Mouse (Mus musculus) C2C12 (cell line): Measurements from ENCODE around the gene Gon7. TPM values are rescaled to one million over a fixed set of nuclear protein-coding genes. Genes with fewer than 3 reads are reported as not detected.
A peak's percentile ranks its signal among the peaks of the same experiment; 100 is the strongest.

Experiments
- H3K27me3 ChIP-seq: one replicate; pipeline ENCODE4 v1.6.1; 2011; ENCODE audit not compliant: control insufficient read depth, insufficient read depth, insufficient read length
- H3K36me3 ChIP-seq: one replicate; pipeline ENCODE4 v1.6.1; 2011; ENCODE audit not compliant: control insufficient read depth, insufficient read depth
- H3K4me3 ChIP-seq: one replicate; pipeline ENCODE4 v1.5.1; 2011; ENCODE audit warnings: mild to moderate bottlenecking, control low read depth; ENCODE audit not compliant: poor library complexity, insufficient read depth, severe bottlenecking
- H3K79me2 ChIP-seq: one replicate; pipeline ENCODE4 v1.6.1; 2011; ENCODE audit not compliant: control insufficient read depth, insufficient read depth
- H3K79me3 ChIP-seq: one replicate; pipeline ENCODE4 v1.6.1; 2011; ENCODE audit warnings: low read depth, control low read depth
- H3ac ChIP-seq: one replicate; pipeline ENCODE3; 2011; ENCODE audit warnings: low read depth; ENCODE audit not compliant: control insufficient read depth, insufficient read length
- CEBPB ChIP-seq: IDR thresholded peaks from one replicate; pipeline ENCODE4 v1.6.1; 2011; ENCODE audit warnings: low read depth, mild to moderate bottlenecking, control low read depth, moderate library complexity
- CTCF ChIP-seq: IDR thresholded peaks from one replicate; pipeline ENCODE4 v1.5.1; 2011; ENCODE audit not compliant: control insufficient read depth, insufficient read depth, insufficient read length
- FOSL1 ChIP-seq: IDR thresholded peaks from one replicate; pipeline ENCODE4 v1.8.0; 2011; ENCODE audit warnings: mild to moderate bottlenecking, low read length; ENCODE audit not compliant: poor library complexity, insufficient read depth, severe bottlenecking
- MAX ChIP-seq: IDR thresholded peaks from one replicate; pipeline ENCODE4 v1.6.1; 2011; ENCODE audit warnings: mild to moderate bottlenecking, control low read depth
- MYOD1 ChIP-seq: IDR thresholded peaks from one replicate; pipeline ENCODE4 v1.6.1; 2011; ENCODE audit warnings: low read depth; ENCODE audit not compliant: control insufficient read depth, insufficient read length
- MYOG ChIP-seq: IDR thresholded peaks from one replicate; pipeline ENCODE4 v1.6.1; 2011; ENCODE audit not compliant: control insufficient read depth, insufficient read length; ENCODE audit errors: extremely low read depth
- USF1 ChIP-seq: IDR thresholded peaks from one replicate; pipeline ENCODE4 v1.6.1; 2011; ENCODE audit warnings: low read depth, mild to moderate bottlenecking, control low read depth, moderate library complexity
- polyA plus RNA-seq: library from polyadenylated mRNA; unstranded; fragments of >200 nt; fragmentation: generic; extraction: Trizol; gene quantifications from one replicate; pipeline ENCODE4 v1.2.1, GENCODE M21; 2012; ENCODE audit warnings: missing spikeins

Gene Gon7
- polyA plus RNA-seq, 1 experiment: 8.9 TPM

- H3ac ChIP-seq: no peak overlapping the region
- H3K4me3 ChIP-seq: no peak overlapping the region
- H3K36me3 ChIP-seq: no peaks in the 10 kb centered on the region
- no peaks in the 10 kb centered on the region for H3K27me3 ChIP-seq
- H3K79me2 ChIP-seq: no peaks in the 10 kb centered on the region
- H3K79me3 ChIP-seq: no peaks in the 10 kb centered on the region
- TF ChIP-seq CTCF (no peak), USF1 (no peak), MYOD1 (no peak), MYOG (no peak)
These were observed 32.5 kb downstream of the Gon7 start for GRCm38 (mm10) chr12:102725146-102725545.

GRCm38 (mm10) chr12:102723861-102724260 lies 33.7 kb downstream of the Gon7 start:
- H3K4me3 ChIP-seq: no peak overlapping the region
- H3K79me2 ChIP-seq: no peaks in the 10 kb centered on the region
- no peak for TF ChIP-seq MYOG
- no peak for TF ChIP-seq CEBPB
- TF ChIP-seq FOSL1: no peak
- no peak for TF ChIP-seq MAX
- no peak for TF ChIP-seq CTCF
- no peak for TF ChIP-seq USF1
- no peak for TF ChIP-seq MYOD1
- no peaks in the 10 kb centered on the region for H3K79me3 ChIP-seq
- H3ac ChIP-seq: no peak overlapping the region
- no peaks in the 10 kb centered on the region for H3K36me3 ChIP-seq
- no peaks in the 10 kb centered on the region for H3K27me3 ChIP-seq

DNA sequence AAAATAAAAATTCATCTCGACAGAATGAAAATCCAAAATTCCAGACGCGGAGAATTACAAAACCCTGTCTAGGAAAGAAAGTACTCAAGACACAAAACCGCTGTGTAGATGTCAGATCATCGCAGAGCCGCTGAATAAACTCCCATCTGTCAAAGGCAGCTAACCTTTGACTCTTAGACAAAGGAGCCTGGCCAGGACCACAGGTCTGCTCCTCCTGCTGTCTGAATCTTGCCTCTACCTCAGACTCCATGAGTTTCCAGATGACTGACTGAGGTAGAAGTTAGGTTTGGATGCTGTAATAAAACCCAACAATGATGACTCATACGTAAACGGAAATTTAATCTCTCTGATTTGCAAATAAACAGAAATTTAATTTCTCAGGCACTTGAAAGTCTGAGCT lies 34.6 kb downstream of the Gon7 start:
- Histone ChIP-seq H3K4me3 (no peak overlapping the region), H3ac (no peak overlapping the region), H3K79me3 (no peaks in the 10 kb centered on the region), H3K36me3 (no peaks in the 10 kb centered on the region), H3K27me3 (no peaks in the 10 kb centered on the region), H3K79me2 (no peaks in the 10 kb centered on the region)
- TF ChIP-seq FOSL1 (no peak), MAX (no peak)

GRCm38 (mm10) chr12:102722451-102722850 lies 35.2 kb downstream of the Gon7 start:
- TF ChIP-seq FOSL1: no peak
- TF ChIP-seq CTCF: no peak
- no peak for TF ChIP-seq MYOG
- TF ChIP-seq MAX: no peak
- no peak for TF ChIP-seq CEBPB
- TF ChIP-seq MYOD1: no peak
- TF ChIP-seq USF1: no peak
- H3K36me3 ChIP-seq: no peaks in the 10 kb centered on the region
- no peaks in the 10 kb centered on the region for H3K79me3 ChIP-seq
- H3K79me2 ChIP-seq: no peaks in the 10 kb centered on the region
- H3K27me3 ChIP-seq: no peaks in the 10 kb centered on the region
- H3K4me3 ChIP-seq: no peak overlapping the region
- H3ac ChIP-seq: no peak overlapping the region

GRCm38 (mm10) chr12:102719552-102720315 lies 37.9 kb downstream of the Gon7 start:
- no peaks in the 10 kb centered on the region for H3K36me3 ChIP-seq
- no peak overlapping the region for H3K4me3 ChIP-seq
- H3ac ChIP-seq: no peak overlapping the region
- no peaks in the 10 kb centered on the region for H3K27me3 ChIP-seq
- H3K79me2 ChIP-seq: no peaks in the 10 kb centered on the region
- TF ChIP-seq CTCF (peak; percentile 30), FOSL1 (no peak), USF1 (no peak)
- H3K79me3 ChIP-seq: no peaks in the 10 kb centered on the region

DNA sequence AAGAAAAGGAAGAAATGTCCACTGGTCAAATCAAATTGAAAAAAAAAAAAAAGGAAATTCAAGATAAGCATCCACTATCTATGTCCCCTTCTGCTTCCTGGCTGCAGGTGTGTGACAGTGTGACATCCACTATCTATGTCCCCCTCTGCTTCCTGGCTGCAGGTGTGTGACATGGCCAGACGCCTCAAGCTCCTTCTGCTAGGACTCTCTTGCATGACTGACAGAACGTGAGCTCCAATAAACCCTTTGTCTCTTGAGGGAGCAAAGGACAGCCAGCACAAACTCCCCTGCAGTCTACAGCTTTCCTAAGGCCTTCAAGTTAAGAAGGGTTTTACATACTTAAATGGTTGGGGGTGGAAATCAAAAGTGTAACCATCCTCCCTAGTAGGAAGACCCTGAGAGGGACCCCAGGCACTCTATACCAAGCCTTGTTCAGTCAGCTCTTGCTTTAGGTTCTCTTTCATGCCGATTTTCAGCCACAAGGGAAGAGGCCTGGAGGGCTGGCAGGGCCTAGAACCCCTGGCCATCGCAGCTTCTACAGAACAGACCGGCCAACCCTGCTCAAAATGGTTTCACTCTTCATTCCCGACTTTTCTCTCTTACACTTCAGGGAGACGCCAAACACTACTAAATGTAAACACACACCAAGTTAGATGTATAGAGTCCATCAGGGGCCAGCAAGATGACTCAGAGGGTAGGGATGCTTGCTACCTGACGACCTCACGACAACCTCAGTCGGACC lies 42.8 kb downstream of the Gon7 start:
- TF ChIP-seq MYOD1 (no peak), FOSL1 (no peak), CEBPB (no peak), MYOG (no peak), MAX (no peak), CTCF (no peak), USF1 (no peak)
- Histone ChIP-seq H3K4me3 (no peak overlapping the region), H3K79me2 (no peaks in the 10 kb centered on the region), H3K79me3 (no peaks in the 10 kb centered on the region), H3ac (no peak overlapping the region), H3K36me3 (no peaks in the 10 kb centered on the region), H3K27me3 (no peaks in the 10 kb centered on the region)
